Mouse (Mus musculus): ENCODE measurements around the gene Xpc. TPM values are rescaled to one million over a fixed set of nuclear protein-coding genes. Genes with fewer than 3 reads are reported as not detected.
"Not testable (repeated sequence)": the region's sequence is repeated elsewhere in the genome, so short reads cannot be mapped to it uniquely, and the experiment has no call there.

Gene Xpc
- total RNA-seq, 2 experiments from 2014 or later: 10.0 TPM

GRCm38 (mm10) chr6:91472868-91473804 is 42.6 kb downstream of the Xpc start, which contains the start of the genes Chchd4 and Tmem43:
Chchd4 (minus strand) TSS chr6:91473546.
Tmem43 (plus strand) TSS chr6:91473703.
- DNase-seq: peak; percentile 100

- no peak for DNase-seq
Measured at GRCm38 (mm10) chr6:91472319-91472718, 43.4 kb downstream of the Xpc start.

- not testable (repeated sequence) for DNase-seq
Measured at GRCm38 (mm10) chr6:91471427-91471826, 44.3 kb downstream of the Xpc start.

GRCm38 (mm10) chr6:91470712-91471111 is 45.0 kb downstream of the Xpc start:
- no peak for DNase-seq

- no peak for DNase-seq
Measured at GRCm38 (mm10) chr6:91467106-91467505, 48.6 kb downstream of the Xpc start.

GRCm38 (mm10) chr6:91465756-91466155 is 49.9 kb downstream of the Xpc start:
- no peak for DNase-seq

GRCm38 (mm10) chr6:91459471-91459870 is 56.2 kb downstream of the Xpc start:
- no peak for DNase-seq

- no peak for DNase-seq
Measured at GRCm38 (mm10) chr6:91454546-91454945, 61.1 kb downstream of the Xpc start.

GRCm38 (mm10) chr6:91452056-91452455 is 63.6 kb downstream of the Xpc start:
- DNase-seq: no peak

GRCm38 (mm10) chr6:91449472-91450225 is 66.0 kb downstream of the Xpc start:
- no peak for DNase-seq

GRCm38 (mm10) chr6:91445316-91445715 is 70.4 kb downstream of the Xpc start:
- no peak for DNase-seq

GRCm38 (mm10) chr6:91441145-91441662 is 74.5 kb downstream of the Xpc start:
- DNase-seq: no peak

- DNase-seq: peak; percentile 95 to 96
Measured at GRCm38 (mm10) chr6:91440474-91441144, 75.1 kb downstream of the Xpc start.

Other genes with a start within 250 kb of the Xpc start
- not detected for gene Wnt7a, start 104.5 kb downstream of the Xpc start, total RNA-seq (2021)
- 10 to 100 TPM; 17.8 to 18.9 TPM for gene Chchd4, start 42.3 kb downstream of the Xpc start, total RNA-seq (2021)
- 10 to 100 TPM; 24.5 to 25.7 TPM for gene Tmem43, start 42.2 kb downstream of the Xpc start, total RNA-seq (2021)
- 10 to 100 TPM; 52.7 to 68.0 TPM for gene Lsm3, start within 50 bp of the Xpc start, total RNA-seq (2021)
- 10 to 100 TPM; 53.1 to 54.8 TPM for gene Slc6a6, start 168.2 kb upstream of the Xpc start, total RNA-seq (2021)